Mouse (Mus musculus) liver, embryonic 14.5 days (tissue): Measurements from ENCODE around the gene Phkg1. TPM values are rescaled to one million over a fixed set of nuclear protein-coding genes. Genes with fewer than 3 reads are reported as not detected.

ENCODE experiments used
- ATAC-seq: fragments of 200-750 bp; cut with Nextera tagmentation; 2 replicates; pipeline ENCODE4 v1.8.0; 2017; ENCODE audit warnings: moderate number of reproducible peaks, mild to moderate bottlenecking, moderate library complexity; ENCODE audit not compliant: insufficient read depth
- DNase-seq, 3 experiments: peaks; one replicate each; pipeline ENCODE4 v3.0.0-alpha.2; 2012 to 2013; ENCODE audit warnings: low read depth in 3 of 3, low spot score in 3 of 3
- H3K27ac ChIP-seq: fragments of 300-500 bp; sonication (generic); 2 replicates; pipeline ENCODE4 v1.5.1; 2014; ENCODE audit warnings: moderate library complexity, mild to moderate bottlenecking, control low read depth, inconsistent platforms
- H3K27me3 ChIP-seq: fragments of 300-500 bp; sonication (generic); 2 replicates; pipeline ENCODE4 v1.6.1; 2014; ENCODE audit warnings: mild to moderate bottlenecking, low read length, moderate library complexity; ENCODE audit not compliant: control insufficient read depth, insufficient read depth
- H3K36me3 ChIP-seq: fragments of 300-500 bp; sonication (generic); replicated peaks from 2 replicates; pipeline ENCODE4 v1.6.1; 2014; ENCODE audit warnings: low read depth; ENCODE audit not compliant: control insufficient read depth, insufficient read depth
- H3K4me1 ChIP-seq, 2 experiments: fragments of 200-500 bp in 1 of 2; fragments of 300-500 bp in 1 of 2; sonication (generic) in 1 of 2; replicated peaks; 2 replicates each; pipeline ENCODE4 v1.6.1; 2012 to 2014; ENCODE audit warnings: antibody characterized with exemption in 1 of 2, inconsistent platforms in 1 of 2, low read length in 1 of 2; ENCODE audit not compliant: control insufficient read depth in 2 of 2, insufficient read depth in 2 of 2
- H3K4me2 ChIP-seq: fragments of 300-500 bp; sonication (generic); 2 replicates; pipeline ENCODE4 v1.6.1; 2014; ENCODE audit warnings: low read depth, mild to moderate bottlenecking, control low read depth, moderate library complexity
- H3K4me3 ChIP-seq, 2 experiments: fragments of 200-500 bp in 1 of 2; fragments of 300-500 bp in 1 of 2; sonication (generic) in 1 of 2; 2 replicates each; pipeline ENCODE4 v1.5.1; 2012 to 2014; ENCODE audit warnings: low read depth in 2 of 2, low read length in 2 of 2, mild to moderate bottlenecking in 2 of 2, control low read depth in 1 of 2, inconsistent platforms in 1 of 2, moderate library complexity in 1 of 2; ENCODE audit not compliant: insufficient read depth in 1 of 2
- H3K9ac ChIP-seq: fragments of 300-500 bp; sonication (generic); replicated peaks from 2 replicates; pipeline ENCODE4 v1.6.1; 2014; ENCODE audit warnings: mild to moderate bottlenecking, control low read depth, moderate library complexity
- H3K9me3 ChIP-seq: fragments of 300-500 bp; sonication (generic); 2 replicates; pipeline ENCODE4 v1.6.1; 2016; ENCODE audit warnings: low read length, mixed read lengths; ENCODE audit not compliant: control insufficient read depth
- CTCF ChIP-seq: IDR thresholded peaks from 2 replicates; pipeline ENCODE4 v1.5.1; 2016; ENCODE audit warnings: antibody characterized with exemption, low read depth, control low read depth
- EP300 ChIP-seq: IDR thresholded peaks from 2 replicates; pipeline ENCODE4 v1.6.1; 2016; ENCODE audit warnings: antibody characterized with exemption, low read depth
- WGBS: fragments of 180-500 bp; shearing (Covaris S2); extraction: QIAGEN DNeasy Blood & Tissue Kit; methylation state at CpG from one replicate; pipeline ENCODE4 v1.1.7; 2014; ENCODE audit not compliant: insufficient replicate concordance; 5-methylcytosine and 5-hydroxymethylcytosine counted together
- polyA plus RNA-seq, 2 experiments: library from polyadenylated mRNA; depleted of rRNA in 1 of 2; stranded (reverse) in 1 of 2; unstranded in 1 of 2; fragments of >200 nt; fragmentation: Nextera tagmentation in 1 of 2; extraction: Ambion mirVana in 1 of 2; gene quantifications; 2 replicates each; pipeline versions ENCODE4 v1.2.1 to v1.2.3; 2012 to 2014

Phkg1 gene
- polyA plus RNA-seq, 2 experiments: 0.10 to 0.18 TPM

DNA sequence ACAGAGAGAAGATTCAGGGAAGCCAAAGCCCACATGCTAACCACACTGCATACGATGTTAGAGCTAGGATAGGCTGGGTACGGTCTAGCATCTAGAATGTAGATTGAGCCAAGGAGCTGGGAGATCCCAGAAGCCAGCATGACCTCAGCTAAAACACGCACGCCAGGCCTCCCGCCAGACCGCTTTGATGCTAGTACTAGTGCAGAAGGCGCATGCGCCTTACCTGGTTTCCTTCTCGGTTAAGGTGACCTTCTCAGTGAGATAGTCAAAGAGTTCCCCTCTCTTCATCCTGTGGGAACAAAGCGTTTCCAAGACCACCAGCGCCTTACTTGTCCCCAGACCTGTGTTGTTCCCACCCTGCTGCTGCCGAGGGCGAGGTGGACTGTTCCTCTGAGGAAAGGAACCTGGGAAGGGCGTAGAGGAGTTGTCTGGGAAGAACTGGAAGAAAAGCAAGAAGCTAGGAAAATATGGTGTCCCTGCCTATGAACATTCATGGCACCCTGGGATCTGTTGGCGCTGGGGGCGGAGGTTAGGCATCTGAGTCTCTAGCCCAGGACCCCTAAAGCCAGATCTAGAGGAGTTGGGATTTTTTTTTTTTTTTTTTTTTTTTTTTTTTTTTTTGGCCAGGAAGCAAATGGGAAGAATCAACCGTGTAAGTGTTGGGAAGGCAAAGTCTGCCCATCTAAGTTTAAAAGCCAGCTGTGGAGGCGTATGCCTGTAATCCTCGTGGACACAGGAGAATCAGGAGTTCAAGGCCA is 28.9 kb downstream of the Phkg1 start:
- Histone ChIP-seq H3K36me3 (no peaks in the 10 kb centered on the region), H3K4me2 (no peak overlapping the region), H3K27me3 (no peaks in the 10 kb centered on the region), H3K4me3 (no peak overlapping the region), H3K9ac (no peak overlapping the region), H3K4me1 (no peaks in the 10 kb centered on the region), H3K9me3 (no peaks in the 10 kb centered on the region), H3K27ac (no peak overlapping the region)
- TF ChIP-seq CTCF: no peak
- no peak for TF ChIP-seq EP300
- DNase-seq (no peak), ATAC-seq (no peak)
- WGBS: 80% methylated on average over 19 of the region's 19 CpGs

GRCm38 (mm10) chr5:129865841-129866240 is 32.5 kb downstream of the Phkg1 start:
- no peaks in the 10 kb centered on the region for H3K27me3 ChIP-seq
- H3K4me1 ChIP-seq: no peaks in the 10 kb centered on the region
- H3K36me3 ChIP-seq: no peaks in the 10 kb centered on the region
- ATAC-seq (no peak), DNase-seq (no peak)
- H3K9me3 ChIP-seq: no peaks in the 10 kb centered on the region
- no peak overlapping the region for H3K9ac ChIP-seq
- no peak overlapping the region for H3K4me3 ChIP-seq
- WGBS: 72% methylated on average over 12 of the region's 12 CpGs
- H3K4me2 ChIP-seq: no peak overlapping the region
- no peak overlapping the region for H3K27ac ChIP-seq
- TF ChIP-seq EP300 (no peak), CTCF (no peak)

DNA sequence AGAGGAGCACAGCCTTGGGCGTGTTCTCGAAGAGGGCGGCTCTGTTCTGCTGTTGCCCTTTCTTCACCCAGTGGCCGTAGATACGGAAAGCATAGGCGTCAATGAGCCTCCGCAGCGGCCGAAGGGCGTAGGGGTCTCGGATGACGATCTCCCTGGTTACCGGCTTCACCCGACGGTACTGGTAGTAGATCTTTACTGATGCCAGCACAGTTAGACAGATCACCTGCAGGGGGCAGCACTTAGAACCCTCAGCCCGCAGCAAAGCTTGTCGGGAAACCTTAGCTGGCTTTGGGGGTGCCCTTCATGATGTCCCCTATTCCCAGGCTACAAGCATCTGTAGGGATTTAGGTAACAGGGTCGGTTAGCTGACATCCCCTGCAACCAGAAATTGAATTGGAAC is 33.9 kb downstream of the Phkg1 start:
- no peaks in the 10 kb centered on the region for H3K27me3 ChIP-seq
- no peak overlapping the region for H3K27ac ChIP-seq
- no peaks in the 10 kb centered on the region for H3K9me3 ChIP-seq
- peak in 1 of 3 experiments; percentile 20 for DNase-seq
- WGBS: 12% methylated on average over 18 of the region's 18 CpGs
- no peaks in the 10 kb centered on the region for H3K4me1 ChIP-seq
- TF ChIP-seq EP300 (no peak), CTCF (peak; percentile 82)
- H3K9ac ChIP-seq: no peak overlapping the region
- peak overlapping the region; percentile 11 for H3K4me2 ChIP-seq
- H3K4me3 ChIP-seq: no peak overlapping the region
- no peaks in the 10 kb centered on the region for H3K36me3 ChIP-seq
- no peak; the same call in 1 of the 2 replicates for ATAC-seq

DNA sequence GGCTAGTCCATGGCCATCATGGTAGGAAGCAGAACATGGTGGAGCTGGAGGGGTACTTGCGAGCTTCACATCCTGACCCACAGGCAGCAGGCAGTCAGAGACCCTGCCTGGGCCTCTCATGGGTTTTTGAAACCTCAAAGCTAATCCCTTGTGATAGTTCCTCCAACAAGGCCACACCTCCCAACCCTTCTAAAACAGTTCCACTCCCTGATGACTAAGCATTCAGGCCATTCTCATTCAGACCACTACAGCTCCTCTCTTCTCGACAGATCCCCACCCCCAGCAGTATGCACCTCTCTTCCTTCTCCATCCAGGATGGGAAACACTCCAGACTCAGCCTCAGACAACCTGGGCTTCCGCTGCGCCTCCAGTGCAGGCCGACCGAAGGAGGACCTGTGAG is 36.0 kb downstream of the Phkg1 start:
- TF ChIP-seq CTCF (no peak), EP300 (no peak)
- no peak overlapping the region for H3K4me3 ChIP-seq
- DNase-seq: no peak
- H3K36me3 ChIP-seq: no peaks in the 10 kb centered on the region; the same call in 1 of the 2 replicates
- no peak overlapping the region for H3K4me2 ChIP-seq
- H3K9ac ChIP-seq: no peak overlapping the region
- 86% methylated on average over 6 of the region's 6 CpGs for WGBS
- H3K27ac ChIP-seq: no peak overlapping the region
- H3K9me3 ChIP-seq: no peaks in the 10 kb centered on the region
- no peak for ATAC-seq
- H3K4me1 ChIP-seq: no peaks in the 10 kb centered on the region
- H3K27me3 ChIP-seq: no peaks in the 10 kb centered on the region

DNA sequence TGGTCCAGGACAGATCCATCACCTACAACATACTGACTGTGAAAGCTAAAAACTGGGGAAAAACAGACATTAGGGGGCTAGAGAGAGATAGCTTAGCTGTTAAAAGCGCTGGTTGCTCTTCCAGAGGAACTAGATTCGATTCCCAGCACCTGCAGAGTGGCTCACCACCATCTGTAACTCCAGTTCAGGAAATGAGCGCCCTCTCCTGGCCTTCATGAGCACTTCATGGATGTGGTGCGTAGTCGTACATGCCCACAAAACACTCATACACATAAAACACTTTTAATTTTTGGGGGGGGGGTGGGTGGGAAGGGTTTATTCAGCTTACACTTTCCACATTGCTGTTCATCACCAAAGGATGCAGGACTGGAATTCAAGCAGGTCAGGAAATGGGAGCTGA is 41.9 kb downstream of the Phkg1 start:
- no peak for DNase-seq
- WGBS: 73% methylated on average over 5 of the region's 5 CpGs
- ATAC-seq: no peak
- Histone ChIP-seq H3K9ac (no peak overlapping the region), H3K27ac (no peak overlapping the region), H3K4me2 (no peak overlapping the region), H3K36me3 (peaks cover 5% of the 10 kb centered on the region), H3K27me3 (no peaks in the 10 kb centered on the region), H3K4me1 (no peaks in the 10 kb centered on the region), H3K4me3 (no peak overlapping the region), H3K9me3 (no peaks in the 10 kb centered on the region)
- TF ChIP-seq CTCF (peak; percentile 51), EP300 (no peak)
